Mouse (Mus musculus) lung, embryonic 14.5 days (tissue): ENCODE results near the gene Spata20. TPM values are rescaled to one million over a fixed set of nuclear protein-coding genes. Genes with fewer than 3 reads are reported as not detected.

Source experiments
- ATAC-seq: fragments of 200-750 bp; cut with Nextera tagmentation; 2 replicates; pipeline ENCODE4 v1.8.0; 2017; ENCODE audit warnings: mild to moderate bottlenecking, moderate TSS enrichment, moderate library complexity; ENCODE audit not compliant: insufficient read depth
- DNase-seq: peaks from one replicate; pipeline ENCODE4 v3.0.0-alpha.2; 2015
- H3K27ac ChIP-seq: fragments of 300-500 bp; sonication (generic); 2 replicates; pipeline ENCODE4 v1.5.1; 2014; ENCODE audit warnings: low read depth, mild to moderate bottlenecking, moderate library complexity
- H3K27me3 ChIP-seq: fragments of 300-500 bp; sonication (generic); 2 replicates; pipeline ENCODE4 v1.6.1; 2014; ENCODE audit warnings: low read length, control low read depth; ENCODE audit not compliant: insufficient read depth
- H3K36me3 ChIP-seq: fragments of 300-500 bp; sonication (generic); 2 replicates; pipeline ENCODE4 v1.6.1; 2014; ENCODE audit warnings: control low read depth; ENCODE audit not compliant: insufficient read depth
- H3K4me1 ChIP-seq: fragments of 300-500 bp; sonication (generic); 2 replicates; pipeline ENCODE4 v1.6.1; 2014; ENCODE audit warnings: antibody characterized with exemption, control low read depth; ENCODE audit not compliant: insufficient read depth
- H3K4me2 ChIP-seq: fragments of 300-500 bp; sonication (generic); 2 replicates; pipeline ENCODE4 v1.6.1; 2014; ENCODE audit warnings: mild to moderate bottlenecking
- H3K4me3 ChIP-seq: fragments of 300-500 bp; sonication (generic); 2 replicates; pipeline ENCODE4 v1.5.1; 2014; ENCODE audit warnings: low read depth, low read length
- H3K9ac ChIP-seq: fragments of 300-500 bp; sonication (generic); 2 replicates; pipeline ENCODE4 v1.6.1; 2014
- H3K9me3 ChIP-seq: fragments of 300-500 bp; sonication (generic); 2 replicates; pipeline ENCODE4 v1.6.1; 2016; ENCODE audit warnings: low read depth, low read length, control low read depth
- CTCF ChIP-seq: IDR thresholded peaks from 2 replicates; pipeline ENCODE4 v1.5.1; 2016; ENCODE audit warnings: antibody characterized with exemption, low read depth
- WGBS: fragments of 180-500 bp; shearing (Covaris S2); extraction: QIAGEN DNeasy Blood & Tissue Kit; methylation state at CpG from one replicate; pipeline ENCODE4 v1.1.7; 2014; 5-methylcytosine and 5-hydroxymethylcytosine counted together
- polyA plus RNA-seq: library from polyadenylated mRNA; unstranded; fragments of >200 nt; fragmentation: Nextera tagmentation; extraction: Ambion mirVana; gene quantifications from 2 replicates; pipeline ENCODE4 v1.2.1, GENCODE M21; 2014

Gene Spata20
- polyA plus RNA-seq, 1 experiment from 2014 or later: 0.42 TPM

DNA sequence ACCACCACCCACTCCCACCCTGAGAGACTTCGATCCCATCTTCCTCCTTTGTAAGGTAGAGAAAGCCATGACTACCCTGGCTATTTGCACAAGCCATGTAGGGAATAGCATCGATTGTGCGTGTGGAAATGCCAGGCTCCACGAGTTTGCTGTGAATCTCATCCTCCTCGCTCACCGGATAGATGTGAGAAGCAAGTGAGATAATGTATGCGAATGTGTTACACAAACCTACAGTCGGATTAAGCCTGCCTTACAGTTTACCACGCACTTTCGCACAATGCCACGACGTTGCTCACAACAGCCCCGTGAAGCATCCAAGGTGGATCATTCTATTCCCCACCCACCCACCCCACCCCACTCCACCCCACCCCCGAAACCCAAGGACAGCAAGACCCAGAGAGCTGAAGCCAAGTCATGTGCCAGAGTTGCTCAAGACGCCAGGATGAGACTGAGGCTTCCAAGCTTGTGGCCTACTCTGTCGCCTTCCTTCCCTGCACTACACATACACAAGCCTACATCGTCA, 19.6 kb downstream of the Spata20 start:
- H3K27ac ChIP-seq: no peak overlapping the region
- no peaks in the 10 kb centered on the region for H3K9me3 ChIP-seq
- ATAC-seq (no peak), DNase-seq (no peak)
- peaks cover 26% of the 10 kb centered on the region for H3K4me1 ChIP-seq
- H3K9ac ChIP-seq: no peak overlapping the region
- H3K4me3 ChIP-seq: no peak overlapping the region
- H3K36me3 ChIP-seq: 0 out of 2 replicates have a peak, but pooled peaks cover 9% of the 10 kb centered on the region
- 0 out of 2 replicates have a peak, but pooled peaks cover 2% of the 10 kb centered on the region for H3K27me3 ChIP-seq
- no peak overlapping the region for H3K4me2 ChIP-seq
- TF ChIP-seq CTCF: no peak
- 82% methylated on average over 17 of the region's 17 CpGs for WGBS

- Histone ChIP-seq H3K4me2 (no peak overlapping the region), H3K36me3 (peaks cover 16% of the 10 kb centered on the region), H3K4me3 (no peak overlapping the region), H3K9ac (no peak overlapping the region), H3K27me3 (no peaks in the 10 kb centered on the region), H3K27ac (no peak overlapping the region), H3K4me1 (peaks cover 20% of the 10 kb centered on the region), H3K9me3 (no peaks in the 10 kb centered on the region)
- DNase-seq (no peak), ATAC-seq (no peak)
- WGBS: 35% methylated on average over 2 of the region's 2 CpGs
- TF ChIP-seq CTCF: no peak
Measured at GRCm38 (mm10) chr11:94464170-94464569, 21.8 kb downstream of the Spata20 start.

DNA sequence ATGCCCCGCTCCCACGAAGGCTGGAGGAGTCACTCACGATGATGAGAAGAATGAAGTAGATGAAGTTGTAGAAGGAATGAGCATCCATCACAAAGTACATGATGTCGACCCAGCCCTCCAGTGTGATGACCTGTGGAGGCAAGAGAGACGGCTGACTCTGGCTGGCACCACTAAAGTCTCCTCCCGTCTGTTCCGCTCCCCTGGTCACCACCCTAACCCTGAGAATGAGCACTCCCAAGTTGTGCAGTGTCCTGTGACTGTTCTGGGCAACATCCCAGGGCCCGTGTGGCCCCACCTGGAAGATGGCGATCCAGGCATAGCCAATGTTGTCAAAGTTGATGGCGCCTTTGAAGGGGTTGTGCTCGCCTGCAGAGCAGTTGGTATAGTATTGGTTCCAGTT, 24.1 kb downstream of the Spata20 start:
- Histone ChIP-seq H3K27me3 (no peaks in the 10 kb centered on the region), H3K4me3 (no peak overlapping the region), H3K9me3 (no peaks in the 10 kb centered on the region), H3K4me1 (no peaks in the 10 kb centered on the region), H3K36me3 (peaks cover 29% of the 10 kb centered on the region), H3K4me2 (no peak overlapping the region), H3K9ac (no peak overlapping the region), H3K27ac (no peak overlapping the region)
- no peak for DNase-seq
- ATAC-seq: no peak
- TF ChIP-seq CTCF: no peak
- 89% methylated on average over 11 of the region's 11 CpGs for WGBS

- DNase-seq: no peak
- TF ChIP-seq CTCF: no peak
- Histone ChIP-seq H3K9me3 (no peaks in the 10 kb centered on the region), H3K27ac (no peak overlapping the region), H3K4me1 (no peaks in the 10 kb centered on the region), H3K4me2 (no peak overlapping the region), H3K36me3 (peaks cover 22% of the 10 kb centered on the region), H3K4me3 (no peak overlapping the region), H3K9ac (no peak overlapping the region), H3K27me3 (no peaks in the 10 kb centered on the region)
- WGBS: 77% methylated on average over 15 of the region's 15 CpGs
- no peak for ATAC-seq
Measured at GRCm38 (mm10) chr11:94457001-94457400, 29.0 kb downstream of the Spata20 start.

GRCm38 (mm10) chr11:94456347-94456746, 29.6 kb downstream of the Spata20 start:
- Histone ChIP-seq H3K4me1 (no peaks in the 10 kb centered on the region), H3K9me3 (no peaks in the 10 kb centered on the region), H3K27ac (no peak overlapping the region), H3K9ac (no peak overlapping the region), H3K4me2 (no peak overlapping the region), H3K27me3 (no peaks in the 10 kb centered on the region), H3K36me3 (peaks cover 20% of the 10 kb centered on the region), H3K4me3 (no peak overlapping the region)
- TF ChIP-seq CTCF: no peak
- WGBS: 64% methylated on average over 3 of the region's 3 CpGs
- ATAC-seq (no peak; the same call in 1 of the 2 replicates), DNase-seq (no peak)

DNA sequence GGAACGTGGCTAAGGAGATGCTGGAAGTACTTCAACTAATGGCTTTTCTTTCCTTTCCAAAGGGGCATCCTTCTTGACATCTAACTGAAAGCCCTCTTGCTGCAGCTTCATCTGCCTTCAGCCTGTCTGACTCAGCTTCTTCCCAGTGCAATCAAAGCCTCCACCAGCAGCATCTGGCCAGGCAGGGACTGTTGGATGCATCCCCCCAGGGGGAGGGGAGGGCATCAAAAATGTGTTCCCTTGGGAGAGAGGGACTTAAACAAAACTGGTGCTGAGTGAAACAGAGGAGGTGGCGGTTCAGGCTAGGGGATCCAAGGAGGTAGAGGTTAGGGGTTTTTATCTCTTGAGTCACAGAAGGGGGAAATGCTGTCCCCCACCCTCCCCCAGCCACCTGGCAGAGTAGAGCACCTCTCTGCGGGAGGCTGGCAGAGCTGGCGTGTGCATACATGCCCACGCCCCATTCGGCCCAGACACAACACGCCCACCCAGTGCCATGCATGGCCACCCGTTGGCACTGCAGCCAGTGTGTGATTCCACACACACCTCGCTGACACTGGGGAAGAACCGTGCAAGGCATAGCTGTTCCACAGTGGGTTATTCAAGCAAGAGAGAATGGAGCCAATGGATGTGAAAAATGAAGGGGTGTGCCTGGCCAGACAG, 30.7 kb downstream of the Spata20 start:
- Histone ChIP-seq H3K27ac (no peak overlapping the region), H3K4me2 (no peak overlapping the region; the same call in 1 of the 2 replicates), H3K9ac (no peak overlapping the region), H3K4me1 (peaks cover 8% of the 10 kb centered on the region), H3K27me3 (no peaks in the 10 kb centered on the region), H3K36me3 (peaks cover 20% of the 10 kb centered on the region), H3K9me3 (no peaks in the 10 kb centered on the region), H3K4me3 (no peak overlapping the region)
- WGBS: 81% methylated on average over 10 of the region's 10 CpGs
- no peak for TF ChIP-seq CTCF
- ATAC-seq (no peak), DNase-seq (no peak)

DNA sequence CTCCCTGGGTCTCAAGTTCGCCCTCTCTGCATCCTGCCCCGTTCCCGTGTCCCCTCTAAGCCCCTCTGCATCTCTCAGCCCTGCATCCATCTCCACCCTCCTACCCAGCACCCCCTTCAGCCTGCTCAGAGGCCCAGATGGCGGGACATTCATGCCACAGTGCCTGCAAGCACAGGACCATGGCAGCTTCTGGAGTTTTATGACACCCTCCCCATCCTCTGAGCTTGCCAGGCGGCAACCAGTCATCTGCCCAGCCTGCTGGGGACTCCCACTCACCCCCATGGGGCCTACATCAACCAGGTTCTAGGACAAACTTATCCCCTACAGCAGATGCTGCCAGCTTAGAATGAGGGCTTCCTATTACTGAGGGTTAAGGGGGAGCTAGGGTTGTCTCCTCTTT, 31.2 kb downstream of the Spata20 start:
- Histone ChIP-seq H3K9ac (no peak overlapping the region), H3K36me3 (peaks cover 19% of the 10 kb centered on the region), H3K27me3 (no peaks in the 10 kb centered on the region), H3K27ac (no peak overlapping the region), H3K4me1 (peaks cover 9% of the 10 kb centered on the region), H3K4me3 (no peak overlapping the region), H3K4me2 (no peak overlapping the region), H3K9me3 (no peaks in the 10 kb centered on the region)
- ATAC-seq (no peak), DNase-seq (no peak)
- TF ChIP-seq CTCF: no peak
- WGBS: 62% methylated on average over 5 of the region's 5 CpGs
